Mouse (Mus musculus): ENCODE data around the gene Adam17. TPM values are rescaled to one million over a fixed set of nuclear protein-coding genes. Genes with fewer than 3 reads are reported as not detected.

Gene Adam17
- polyA plus RNA-seq, 2 experiments from 2014 or later = 49.8 to 50.7 TPM

DNA sequence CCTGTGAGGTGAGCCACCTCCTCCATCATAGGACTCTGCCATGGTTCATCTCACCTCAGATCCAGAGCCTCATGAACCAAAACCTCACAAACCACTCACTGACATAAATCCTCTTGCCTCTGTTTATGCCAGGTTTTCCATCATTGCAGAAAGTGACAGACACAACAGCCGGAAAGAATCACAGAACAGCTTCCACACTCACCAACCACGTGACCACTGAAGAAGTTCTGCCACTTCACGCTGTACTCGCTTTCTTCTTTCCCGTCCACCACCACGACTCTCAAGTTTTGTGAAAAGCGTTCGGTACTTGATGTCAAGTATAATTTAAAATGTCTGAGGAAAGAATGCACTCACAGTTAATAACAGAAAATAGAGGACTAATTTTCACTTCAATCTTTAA, 19.8 kb downstream of the Adam17 start:
- ATAC-seq = no peak

DNA sequence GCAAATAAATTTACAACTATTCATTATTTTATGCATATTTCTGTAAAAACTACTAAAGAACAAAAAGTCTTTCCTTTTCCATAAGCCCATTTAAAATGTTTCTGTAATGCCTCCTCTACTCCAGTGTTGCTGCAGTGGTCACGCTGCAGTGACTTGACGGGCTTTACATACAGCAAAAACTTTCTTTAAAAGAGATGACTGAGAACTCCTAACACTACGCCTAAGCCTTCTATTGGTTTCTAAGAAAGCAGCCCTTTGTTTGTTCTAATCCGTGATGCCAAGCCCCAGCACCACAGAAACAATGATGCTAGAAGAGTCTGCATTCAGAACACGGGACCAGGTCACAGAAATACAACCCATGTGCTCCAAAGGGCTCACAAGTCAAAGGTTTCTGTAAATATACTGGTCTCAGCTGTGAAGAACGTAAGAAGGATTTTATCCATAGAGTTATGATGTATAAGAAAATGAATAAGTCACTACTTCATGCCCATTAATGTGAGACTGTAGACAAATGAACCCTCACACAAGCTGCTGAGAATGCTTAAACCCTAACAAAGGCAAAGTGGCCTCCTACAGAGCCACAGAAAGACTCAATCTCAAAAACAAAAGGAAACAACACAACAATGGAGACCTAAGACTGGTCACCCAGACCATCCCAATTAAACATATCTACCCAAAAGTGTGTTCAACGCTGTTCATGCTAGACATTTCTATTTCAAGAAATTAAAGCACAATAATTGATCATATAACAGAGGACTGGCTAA, 23.1 kb downstream of the Adam17 start:
- no peak for ATAC-seq

DNA sequence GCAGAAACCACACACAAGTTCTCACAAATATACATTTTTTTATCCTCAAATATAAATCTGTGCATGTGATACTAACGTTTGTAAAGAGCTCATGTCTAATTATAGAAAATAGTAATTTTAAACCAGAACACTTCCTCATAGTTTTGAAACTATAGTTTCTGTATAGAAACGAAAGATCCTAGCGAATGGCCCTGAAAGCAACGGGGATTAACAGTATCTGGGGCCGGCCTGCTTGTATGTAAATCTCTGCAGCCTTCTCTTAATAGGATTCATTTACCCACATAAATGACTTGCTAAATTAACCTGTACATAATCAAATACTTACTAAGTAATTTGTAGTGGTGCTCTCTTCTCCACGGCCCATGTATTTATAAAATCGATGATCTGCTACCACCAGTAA, 26.5 kb downstream of the Adam17 start:
- ATAC-seq = no peak

GRCm38 (mm10) chr12:21340674-21341073, 32.8 kb downstream of the Adam17 start:
- no peak for ATAC-seq

DNA sequence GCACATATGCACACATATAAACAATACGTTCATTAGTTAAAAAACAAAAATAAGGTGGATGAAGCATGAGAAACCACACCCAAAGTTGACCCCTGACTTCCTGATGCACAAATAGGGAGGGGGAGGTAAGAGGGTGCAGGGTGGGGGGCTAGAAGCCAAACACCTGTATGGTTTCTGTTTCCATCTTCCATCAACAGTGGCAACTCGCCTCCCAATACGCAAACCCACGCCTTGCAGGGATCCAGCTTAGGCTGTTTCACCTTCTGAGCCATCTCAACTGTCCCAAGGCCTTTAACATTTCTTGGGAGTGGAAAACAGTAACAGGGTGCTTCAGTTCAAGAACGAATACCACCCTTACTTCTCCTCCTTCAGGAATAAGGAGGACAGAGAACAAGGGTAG, 36.3 kb downstream of the Adam17 start:
- no peak for ATAC-seq

- ATAC-seq = peak; percentile 93
These were observed 37.6 kb downstream of the Adam17 start for GRCm38 (mm10) chr12:21335869-21336268.

GRCm38 (mm10) chr12:21333766-21334165, 39.7 kb downstream of the Adam17 start:
- ATAC-seq = no peak

- no peak for ATAC-seq
These were observed 40.4 kb downstream of the Adam17 start for GRCm38 (mm10) chr12:21333021-21333420.

GRCm38 (mm10) chr12:21331711-21332110, 41.7 kb downstream of the Adam17 start:
- ATAC-seq = no peak

DNA sequence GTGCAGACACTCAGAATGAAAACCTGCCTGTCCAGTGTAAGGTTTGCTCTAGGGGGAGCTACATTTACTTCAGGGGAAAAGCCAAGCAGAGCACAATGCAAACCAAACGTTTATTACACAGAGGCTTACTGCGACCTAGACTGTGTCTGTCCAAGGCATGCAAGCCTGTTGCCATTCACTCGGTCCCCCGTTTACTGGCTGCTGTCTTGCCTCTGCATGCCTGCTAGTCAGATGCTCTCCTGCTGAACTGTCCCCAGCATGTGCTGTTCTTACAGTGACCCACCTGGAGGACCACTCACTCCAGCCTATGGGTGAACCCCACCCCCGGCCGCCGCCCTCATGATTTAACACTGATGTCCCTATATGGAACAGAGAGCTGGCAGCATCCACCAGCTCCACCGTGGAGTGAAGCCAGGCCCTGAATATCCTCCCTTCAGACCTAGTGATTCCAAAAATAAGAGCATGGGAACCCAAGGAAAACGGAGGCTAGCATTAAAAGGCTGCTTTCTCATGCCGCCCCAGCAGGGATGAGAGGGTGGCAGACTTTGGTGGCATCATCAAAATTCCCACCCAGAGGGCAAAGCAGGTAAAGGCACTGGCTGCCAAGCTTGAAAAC, 42.4 kb downstream of the Adam17 start:
- no peak for ATAC-seq

DNA sequence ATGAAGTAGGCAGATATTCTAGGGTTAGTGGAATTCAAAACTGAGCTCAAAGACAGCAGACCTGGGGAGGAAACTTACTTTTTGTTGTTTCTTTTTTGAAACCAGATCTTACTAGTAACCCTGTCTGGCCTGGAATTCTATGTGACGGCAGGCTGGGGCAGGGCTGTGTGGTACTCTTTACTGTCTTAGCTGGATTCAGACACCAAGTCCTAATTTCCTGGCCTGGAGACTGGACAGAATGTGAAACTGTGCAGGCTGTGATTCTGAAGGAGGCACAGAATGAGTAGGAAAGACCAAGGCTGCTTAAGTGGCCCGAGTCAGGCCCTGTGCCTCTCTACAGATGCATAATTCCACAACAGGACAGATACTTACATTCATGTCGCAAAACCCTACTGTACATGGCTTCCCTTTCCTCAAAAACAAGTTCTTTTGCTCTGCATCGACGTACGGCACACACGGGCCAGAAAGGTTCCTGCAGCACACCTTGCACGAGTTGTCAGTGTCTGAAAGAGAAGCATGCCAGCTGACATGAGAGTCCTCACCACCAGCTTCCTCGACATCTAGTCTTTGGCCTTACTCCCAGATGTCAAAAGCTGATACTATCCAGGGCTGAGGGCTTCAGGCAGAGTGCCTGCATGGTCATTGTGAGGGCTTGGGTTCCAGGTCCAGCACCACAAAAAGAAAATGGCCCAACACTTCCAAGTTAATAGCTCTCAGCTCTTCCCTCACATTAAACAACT, 43.6 kb downstream of the Adam17 start:
- ATAC-seq = no peak

- no peak for ATAC-seq
These were observed 47.1 kb downstream of the Adam17 start for GRCm38 (mm10) chr12:21326325-21326724.

- no peak for ATAC-seq
These were observed 48.2 kb downstream of the Adam17 start for GRCm38 (mm10) chr12:21325266-21325665.

GRCm38 (mm10) chr12:21324101-21324500, 49.3 kb downstream of the Adam17 start:
- no peak for ATAC-seq

DNA sequence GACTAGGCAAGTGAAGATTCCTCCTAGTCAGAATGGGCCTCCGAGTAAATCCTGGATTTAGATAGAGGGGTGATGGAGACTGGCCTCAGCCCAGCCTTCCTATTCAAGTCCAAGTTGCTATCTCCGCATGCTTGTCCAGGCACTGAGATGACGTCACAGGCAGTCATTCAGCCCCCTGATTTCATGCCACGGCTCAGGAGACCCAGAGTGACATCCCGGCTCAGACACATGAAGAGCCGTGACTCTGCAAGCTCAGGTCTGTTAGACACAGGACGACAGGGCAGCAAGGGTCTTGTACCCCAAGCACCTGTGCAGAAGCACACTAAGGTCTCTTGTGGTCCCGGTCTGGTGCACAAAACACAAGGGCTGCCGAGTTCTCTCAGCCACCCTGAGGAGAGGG, 50.6 kb downstream of the Adam17 start:
- ATAC-seq = no peak

DNA sequence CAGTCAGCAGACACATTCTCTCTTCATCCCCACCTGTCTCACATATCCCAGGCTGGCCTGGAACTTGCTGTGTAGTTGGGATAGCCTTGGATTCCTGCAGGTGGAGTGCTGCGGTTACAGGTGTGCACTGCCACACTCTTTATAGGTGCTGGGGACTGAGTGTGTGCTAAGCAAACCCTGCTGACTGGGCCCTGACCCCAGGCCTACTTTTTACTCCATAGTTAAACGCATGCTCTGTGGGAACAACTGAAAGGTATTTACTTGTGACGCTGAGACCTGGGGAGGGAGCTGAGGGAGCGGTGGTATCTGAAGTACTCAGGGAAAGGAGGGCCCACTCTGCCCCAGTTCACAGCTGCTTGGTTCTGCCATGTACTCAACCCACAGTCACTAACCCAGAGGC, 51.1 kb downstream of the Adam17 start:
- ATAC-seq = no peak

DNA sequence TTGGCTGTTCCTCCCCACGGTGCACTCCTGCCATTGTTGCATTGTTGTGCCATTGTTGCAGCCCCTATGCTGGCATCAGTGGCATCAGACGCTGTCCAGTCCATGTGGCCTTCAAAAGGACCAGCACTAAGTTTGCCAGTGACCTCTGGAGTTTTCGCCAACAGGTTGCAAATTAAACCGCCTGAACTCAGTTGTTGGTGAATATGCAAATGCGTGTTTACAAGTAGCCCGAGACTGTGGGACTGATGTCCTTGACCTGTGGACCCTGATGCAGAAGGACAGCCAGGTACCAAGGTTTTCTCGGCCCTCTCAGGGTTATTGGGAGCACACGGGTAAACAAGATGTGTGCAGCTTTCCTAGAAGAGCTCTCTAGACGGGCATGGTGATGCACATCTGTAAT, 52.3 kb downstream of the Adam17 start:
- ATAC-seq = no peak

DNA sequence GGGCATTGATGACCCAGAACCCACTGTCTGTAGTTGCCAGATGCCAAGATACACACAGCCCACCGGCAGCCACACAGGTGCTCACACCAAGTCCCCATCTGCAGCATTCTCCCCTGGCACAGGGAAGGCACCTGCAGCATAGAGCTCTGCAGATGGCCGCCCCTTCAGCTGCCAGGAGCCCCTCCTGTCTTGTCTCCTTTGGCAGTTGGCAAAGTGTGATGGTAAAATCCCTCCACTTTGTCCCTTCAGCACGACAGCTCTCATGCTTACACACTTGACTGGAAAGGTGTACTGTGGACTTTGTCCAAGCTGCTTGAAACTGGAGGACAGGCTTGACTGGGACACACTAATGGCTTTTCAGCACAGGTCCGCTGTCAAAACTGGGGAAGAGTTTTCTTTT, 53.1 kb downstream of the Adam17 start:
- ATAC-seq = no peak

GRCm38 (mm10) chr12:21318143-21318895, 55.1 kb downstream of the Adam17 start:
- peak; percentile 58 for ATAC-seq

DNA sequence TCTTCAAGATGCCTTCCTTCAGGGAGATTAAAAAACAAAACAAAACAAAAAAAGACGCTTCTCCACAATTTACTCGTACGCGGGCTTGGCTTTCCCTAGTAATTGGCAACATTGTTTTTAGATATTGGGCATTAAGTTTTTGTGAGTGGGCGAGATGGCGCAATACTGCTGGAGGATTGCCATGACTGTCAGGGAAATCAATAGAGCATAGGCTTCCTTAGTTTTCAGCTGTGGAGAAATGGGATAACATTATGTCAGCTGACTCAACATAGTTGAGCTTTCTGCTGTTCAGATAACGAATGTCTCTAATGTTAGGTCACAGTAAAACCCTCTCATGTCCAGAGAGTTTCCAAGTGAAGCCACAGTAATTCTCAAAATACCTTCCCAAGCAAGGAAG, 56.6 kb downstream of the Adam17 start:
- no peak for ATAC-seq

GRCm38 (mm10) chr12:21315923-21316868, 57.2 kb downstream of the Adam17 start, which contains the start of gene Iah1:
Iah1 (plus strand) TSS chr12:21316389.
- peak; percentile 95 for ATAC-seq

DNA sequence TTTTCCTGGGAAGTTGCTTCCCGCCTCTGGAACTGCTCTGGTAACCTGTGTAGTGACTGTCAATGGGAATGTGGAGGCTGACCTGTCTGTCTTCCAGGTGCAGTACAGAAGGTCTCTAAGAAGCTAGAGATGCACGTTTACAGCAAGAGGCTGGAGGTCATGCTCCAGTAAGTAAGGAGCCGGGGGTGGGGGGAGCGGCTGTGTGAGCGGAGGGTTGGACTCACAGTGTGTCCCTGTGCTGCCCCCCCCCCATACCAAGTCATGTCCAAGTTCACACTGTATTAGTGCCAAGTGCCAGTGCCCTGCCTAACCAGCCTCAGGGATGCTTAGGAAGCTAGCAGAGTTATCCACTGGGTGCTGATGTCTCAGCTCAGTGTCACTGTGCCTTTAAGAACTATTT, 61.2 kb downstream of the Adam17 start:
- ATAC-seq = no peak

Data from CD4-positive, CD25-positive, alpha-beta regulatory T cell, adult 4 months (primary cell).